Mouse (Mus musculus) liver, adult 2 months (tissue): ENCODE data around the gene Cldn13. TPM values are rescaled to one million over a fixed set of nuclear protein-coding genes. Genes with fewer than 3 reads are reported as not detected.

Experiments
- DNase-seq: peaks from one replicate; pipeline ENCODE4 v3.0.0-alpha.2; 2011; ENCODE audit warnings: low read depth, low spot score; ENCODE audit errors: extremely low read depth
- H3K27ac ChIP-seq: fragments of 200-500 bp; replicated peaks from 2 replicates; pipeline ENCODE4 v1.5.1; 2012; ENCODE audit warnings: low read depth, mild to moderate bottlenecking, control low read depth, inconsistent platforms, low read length; ENCODE audit not compliant: insufficient read depth
- H3K27me3 ChIP-seq: fragments of 200-500 bp; 2 replicates; pipeline ENCODE4 v1.6.1; 2012; ENCODE audit warnings: mild to moderate bottlenecking, moderate library complexity, low read length, inconsistent platforms; ENCODE audit not compliant: control insufficient read depth, insufficient read depth
- H3K36me3 ChIP-seq: fragments of 200-500 bp; 2 replicates; pipeline ENCODE4 v1.6.1; 2012; ENCODE audit warnings: low read length, inconsistent platforms; ENCODE audit not compliant: control insufficient read depth, insufficient read depth
- H3K4me1 ChIP-seq: fragments of 200-500 bp; 2 replicates; pipeline ENCODE4 v1.6.1; 2011; ENCODE audit warnings: low read length; ENCODE audit not compliant: control insufficient read depth, insufficient read depth
- H3K4me3 ChIP-seq: fragments of 200-500 bp; 2 replicates; pipeline ENCODE4 v1.5.1; 2011; ENCODE audit warnings: low read depth, mild to moderate bottlenecking, control low read depth, low read length, moderate library complexity; ENCODE audit not compliant: insufficient read depth
- H3K79me2 ChIP-seq: fragments of 200-500 bp; 2 replicates; pipeline ENCODE4 v1.6.1; 2012; ENCODE audit warnings: inconsistent platforms, mild to moderate bottlenecking, low read length, moderate library complexity; ENCODE audit not compliant: control insufficient read depth, insufficient read depth
- H3K9ac ChIP-seq: fragments of 200-500 bp; 2 replicates; pipeline ENCODE4 v1.6.1; 2012; ENCODE audit warnings: low read depth, mild to moderate bottlenecking, control low read depth, inconsistent platforms, low read length
- CTCF ChIP-seq: fragments of 200-500 bp; IDR thresholded peaks from 2 replicates; pipeline ENCODE4 v1.5.1; 2011; ENCODE audit warnings: low read depth, low read length, control low read depth
- POLR2A ChIP-seq: fragments of 200-500 bp; IDR thresholded peaks from 2 replicates; pipeline ENCODE4 v1.6.1; 2011; ENCODE audit warnings: low read length, control low read depth; ENCODE audit not compliant: insufficient read depth; ENCODE audit errors: extremely low read depth
- WGBS: fragments of 180-500 bp; shearing (Covaris S2); methylation state at CpG from one replicate; pipeline ENCODE4 v1.1.7; 2018; 5-methylcytosine and 5-hydroxymethylcytosine counted together
- polyA plus RNA-seq: library from polyadenylated mRNA; depleted of rRNA; stranded (reverse); fragments of >200 nt; gene quantifications from 2 replicates; pipeline ENCODE4 v1.2.3, GENCODE M21; 2012; rRNA removed
- total RNA-seq: library from RNA; depleted of rRNA; stranded (reverse); fragments of >200 nt; gene quantifications from 2 replicates; pipeline ENCODE4 v1.2.3, GENCODE M21; 2014; rRNA removed

The Cldn13 gene
- total and polyA plus RNA-seq, 2 experiments = not detected

- no peaks in the 10 kb centered on the region for H3K79me2 ChIP-seq
- no peaks in the 10 kb centered on the region for H3K36me3 ChIP-seq
- DNase-seq = no peak
- H3K4me1 ChIP-seq = no peaks in the 10 kb centered on the region
- TF ChIP-seq CTCF = no peak
- TF ChIP-seq POLR2A = no peak
- H3K27ac ChIP-seq = no peak overlapping the region
- H3K27me3 ChIP-seq = no peaks in the 10 kb centered on the region
- 88% methylated on average over 8 of the region's 8 CpGs for WGBS
- H3K9ac ChIP-seq = no peak overlapping the region
- no peak overlapping the region for H3K4me3 ChIP-seq
Measured at GRCm38 (mm10) chr5:134873034-134873433, 42.3 kb downstream of the Cldn13 start.

GRCm38 (mm10) chr5:134872597-134872996 lies 42.7 kb downstream of the Cldn13 start:
- Histone ChIP-seq H3K4me3 (no peak overlapping the region), H3K9ac (no peak overlapping the region), H3K27ac (no peak overlapping the region), H3K79me2 (no peaks in the 10 kb centered on the region), H3K27me3 (no peaks in the 10 kb centered on the region), H3K36me3 (no peaks in the 10 kb centered on the region), H3K4me1 (no peaks in the 10 kb centered on the region)
- DNase-seq = no peak
- TF ChIP-seq POLR2A (no peak), CTCF (no peak)
- WGBS = 72% methylated on average over 5 of the region's 5 CpGs

GRCm38 (mm10) chr5:134868506-134868905 lies 46.8 kb downstream of the Cldn13 start:
- H3K27me3 ChIP-seq = no peaks in the 10 kb centered on the region
- H3K79me2 ChIP-seq = no peaks in the 10 kb centered on the region
- 52% methylated on average over 5 of the region's 5 CpGs for WGBS
- no peak overlapping the region for H3K4me3 ChIP-seq
- no peak overlapping the region for H3K27ac ChIP-seq
- H3K36me3 ChIP-seq = no peaks in the 10 kb centered on the region
- no peaks in the 10 kb centered on the region for H3K4me1 ChIP-seq
- no peak overlapping the region for H3K9ac ChIP-seq
- no peak for DNase-seq
- TF ChIP-seq POLR2A = no peak
- no peak for TF ChIP-seq CTCF

- WGBS = 68% methylated on average over 18 of the region's 18 CpGs
Measured at GRCm38 (mm10) chr5:134867320-134868144, 47.8 kb downstream of the Cldn13 start.

GRCm38 (mm10) chr5:134865158-134865557 lies 50.2 kb downstream of the Cldn13 start:
- Histone ChIP-seq H3K36me3 (no peaks in the 10 kb centered on the region), H3K27ac (no peak overlapping the region), H3K27me3 (no peaks in the 10 kb centered on the region), H3K79me2 (no peaks in the 10 kb centered on the region), H3K4me3 (no peak overlapping the region), H3K9ac (no peak overlapping the region), H3K4me1 (no peaks in the 10 kb centered on the region)
- no peak for DNase-seq
- TF ChIP-seq CTCF = no peak
- 63% methylated on average over 8 of the region's 8 CpGs for WGBS

More at GRCm38 (mm10) chr5:134867320-134868144, 47.8 kb downstream of the Cldn13 start:
- DNase-seq = no peak
- H3K36me3 ChIP-seq = no peaks in the 10 kb centered on the region
- H3K9ac ChIP-seq = no peak overlapping the region
- H3K4me1 ChIP-seq = no peaks in the 10 kb centered on the region
- no peaks in the 10 kb centered on the region for H3K79me2 ChIP-seq
- TF ChIP-seq POLR2A (no peak), CTCF (no peak)
- H3K27ac ChIP-seq = no peak overlapping the region
- H3K4me3 ChIP-seq = no peak overlapping the region
- no peaks in the 10 kb centered on the region for H3K27me3 ChIP-seq

Other genes with a start within 250 kb of the Cldn13 start
- 0.83 and 1.1 TPM in 2 replicates for gene Limk1, start 226.9 kb downstream of the Cldn13 start, total RNA-seq
- 2.1 and 2.7 TPM in 2 replicates for gene Limk1, start 226.9 kb downstream of the Cldn13 start, polyA plus RNA-seq
- 0.37 and 0.60 TPM in 2 replicates for gene Eln, start 168.2 kb downstream of the Cldn13 start, total RNA-seq
- gene Eln, start 168.2 kb downstream of the Cldn13 start, polyA plus RNA-seq = 4.0 and 5.2 TPM in 2 replicates
- gene Tmem270, start 8.8 kb downstream of the Cldn13 start, total RNA-seq = not detected in 2 replicates
- not detected in 2 replicates for gene Tmem270, start 8.8 kb downstream of the Cldn13 start, polyA plus RNA-seq
- gene Mettl27, start 16.8 kb upstream of the Cldn13 start, total RNA-seq = 13.5 and 19.1 TPM in 2 replicates
- gene Mettl27, start 16.8 kb upstream of the Cldn13 start, polyA plus RNA-seq = 17.9 and 30.0 TPM in 2 replicates
- gene Cldn4, start 31.4 kb upstream of the Cldn13 start, total RNA-seq = 0.09 and 0.13 TPM in 2 replicates
- gene Cldn4, start 31.4 kb upstream of the Cldn13 start, polyA plus RNA-seq = 0.09 and 0.36 TPM in 2 replicates
- gene Cldn3, start 70.7 kb upstream of the Cldn13 start, total RNA-seq = 49.9 and 86.6 TPM in 2 replicates
- 290 and 291 TPM in 2 replicates for gene Cldn3, start 70.7 kb upstream of the Cldn13 start, polyA plus RNA-seq
- 35.9 and 38.1 TPM in 2 replicates for gene Abhd11, start 93.6 kb upstream of the Cldn13 start, total RNA-seq
- gene Abhd11, start 93.6 kb upstream of the Cldn13 start, polyA plus RNA-seq = 77.6 and 78.8 TPM in 2 replicates
- gene Stx1a, start 108.0 kb upstream of the Cldn13 start, total RNA-seq = 0.09 and 0.13 TPM in 2 replicates
- gene Stx1a, start 108.0 kb upstream of the Cldn13 start, polyA plus RNA-seq = 1.1 and 1.3 TPM in 2 replicates
- 7.1 and 8.6 TPM in 2 replicates for gene Dnajc30, start 148.7 kb upstream of the Cldn13 start, total RNA-seq
- 39.9 and 45.7 TPM in 2 replicates for gene Dnajc30, start 148.7 kb upstream of the Cldn13 start, polyA plus RNA-seq
- gene Bud23, start 149.4 kb upstream of the Cldn13 start, total RNA-seq = 32.7 and 38.4 TPM in 2 replicates
- 50.9 and 51.7 TPM in 2 replicates for gene Bud23, start 149.4 kb upstream of the Cldn13 start, polyA plus RNA-seq
- 0.13 and 0.18 TPM in 2 replicates for gene Vps37d, start 162.7 kb upstream of the Cldn13 start, total RNA-seq
- 0.60 and 0.66 TPM in 2 replicates for gene Vps37d, start 162.7 kb upstream of the Cldn13 start, polyA plus RNA-seq
- 198 and 237 TPM in 2 replicates for gene Mlxipl, start 174.4 kb upstream of the Cldn13 start, total RNA-seq
- gene Mlxipl, start 174.4 kb upstream of the Cldn13 start, polyA plus RNA-seq = 444 and 617 TPM in 2 replicates
- gene Tbl2, start 234.1 kb upstream of the Cldn13 start, total RNA-seq = 5.8 and 8.0 TPM in 2 replicates
- 9.6 and 10.1 TPM in 2 replicates for gene Tbl2, start 234.1 kb upstream of the Cldn13 start, polyA plus RNA-seq